Mouse (Mus musculus) limb, embryonic 13.5 days (tissue): Measurements from ENCODE around the gene Gm14226. TPM values are rescaled to one million over a fixed set of nuclear protein-coding genes. Genes with fewer than 3 reads are reported as not detected.
"Not testable (repeated sequence)": the region's sequence is repeated elsewhere in the genome, so short reads cannot be mapped to it uniquely, and the experiment has no call there.

Experiments used
- ATAC-seq: fragments of 200-750 bp; cut with Nextera tagmentation; 2 replicates; pipeline ENCODE4 v1.8.0; 2017; ENCODE audit warnings: low read depth, moderate number of reproducible peaks, moderate TSS enrichment; ENCODE audit not compliant: low FRiP score
- H3K27ac ChIP-seq: fragments of 300-500 bp; sonication (generic); 2 replicates; pipeline ENCODE4 v1.5.1; 2015; ENCODE audit warnings: inconsistent platforms, mild to moderate bottlenecking, moderate library complexity
- H3K27me3 ChIP-seq: fragments of 300-500 bp; sonication (generic); 2 replicates; pipeline ENCODE4 v1.6.1; 2015; ENCODE audit warnings: mild to moderate bottlenecking, inconsistent platforms
- H3K36me3 ChIP-seq: fragments of 300-500 bp; sonication (generic); 2 replicates; pipeline ENCODE4 v1.6.1; 2015; ENCODE audit warnings: inconsistent platforms, mild to moderate bottlenecking, moderate library complexity
- H3K4me1 ChIP-seq: fragments of 300-500 bp; sonication (generic); 2 replicates; pipeline ENCODE4 v1.6.1; 2015; ENCODE audit warnings: inconsistent platforms
- H3K4me2 ChIP-seq: fragments of 300-500 bp; sonication (generic); replicated peaks from 2 replicates; pipeline ENCODE4 v1.6.1; 2015; ENCODE audit warnings: inconsistent platforms, mild to moderate bottlenecking, moderate library complexity
- H3K4me3 ChIP-seq: fragments of 300-500 bp; sonication (generic); 2 replicates; pipeline ENCODE4 v1.5.1; 2015; ENCODE audit warnings: moderate library complexity, mild to moderate bottlenecking, inconsistent platforms
- H3K9ac ChIP-seq: fragments of 300-500 bp; sonication (generic); 2 replicates; pipeline ENCODE4 v1.6.1; 2015; ENCODE audit warnings: mild to moderate bottlenecking, inconsistent platforms
- H3K9me3 ChIP-seq: fragments of 300-500 bp; sonication (generic); 2 replicates; pipeline ENCODE4 v1.6.1; 2016; ENCODE audit warnings: inconsistent platforms
- WGBS: fragments of 180-500 bp; shearing (Covaris S2); methylation state at CpG from one replicate; pipeline ENCODE4 v1.1.7; 2015; 5-methylcytosine and 5-hydroxymethylcytosine counted together
- polyA plus RNA-seq: library from polyadenylated mRNA; unstranded; fragments of >200 nt; fragmentation: Nextera tagmentation; extraction: Ambion mirVana; gene quantifications from 2 replicates; pipeline ENCODE4 v1.2.1, GENCODE M21; 2015

Gene Gm14226
- polyA plus RNA-seq, 1 experiment from 2014 or later = 4.1 TPM

GRCm38 (mm10) chr2:155018762-155019641, 936 bp downstream of the Gm14226 start:
- H3K9ac ChIP-seq = peak overlapping the region; percentile 74
- no peaks in the 10 kb centered on the region for H3K36me3 ChIP-seq
- no peaks in the 10 kb centered on the region for H3K27me3 ChIP-seq
- ATAC-seq = peak; percentile 95
- peaks cover 7% of the 10 kb centered on the region for H3K4me1 ChIP-seq
- WGBS = under 1% methylated on average over 38 of the region's 38 CpGs
- peak overlapping the region; percentile 91 for H3K4me2 ChIP-seq
- H3K27ac ChIP-seq = peak overlapping the region; percentile 90
- H3K4me3 ChIP-seq = peak overlapping the region; percentile 47
- H3K9me3 ChIP-seq = no peaks in the 10 kb centered on the region

- Histone ChIP-seq H3K9me3 (no peaks in the 10 kb centered on the region), H3K27me3 (no peaks in the 10 kb centered on the region), H3K4me2 (peak overlapping the region; percentile 91), H3K4me1 (peaks cover 7% of the 10 kb centered on the region), H3K4me3 (peak overlapping the region; percentile 47), H3K36me3 (no peaks in the 10 kb centered on the region), H3K9ac (peak overlapping the region; percentile 74), H3K27ac (peak overlapping the region; percentile 90)
- peak; percentile 79; the same call in 1 of the 2 replicates for ATAC-seq
- WGBS = 1% methylated on average over 22 of the region's 22 CpGs
Observed at GRCm38 (mm10) chr2:155019673-155020072, 1.6 kb downstream of the Gm14226 start.

GRCm38 (mm10) chr2:155020247-155020826, 2.3 kb downstream of the Gm14226 start:
- not testable (repeated sequence) for H3K36me3 ChIP-seq, H3K9me3 ChIP-seq, ATAC-seq, H3K27ac ChIP-seq, H3K4me3 ChIP-seq, H3K27me3 ChIP-seq, H3K4me1 ChIP-seq, H3K9ac ChIP-seq
- 24% methylated on average over 20 of the region's 20 CpGs for WGBS
- peak overlapping the region; percentile 91 for H3K4me2 ChIP-seq

- no peaks in the 10 kb centered on the region for H3K27me3 ChIP-seq
- no peak for ATAC-seq
- no peaks in the 10 kb centered on the region for H3K9me3 ChIP-seq
- no peaks in the 10 kb centered on the region for H3K4me1 ChIP-seq
- no peak overlapping the region for H3K27ac ChIP-seq
- 57% methylated on average over 7 of the region's 7 CpGs for WGBS
- no peak overlapping the region for H3K9ac ChIP-seq
- H3K4me2 ChIP-seq = no peak overlapping the region
- no peaks in the 10 kb centered on the region for H3K36me3 ChIP-seq
- no peak overlapping the region for H3K4me3 ChIP-seq
Observed at GRCm38 (mm10) chr2:155030831-155031230, 12.8 kb downstream of the Gm14226 start.

- Histone ChIP-seq H3K4me3 (no peak overlapping the region), H3K36me3 (no peaks in the 10 kb centered on the region), H3K27me3 (no peaks in the 10 kb centered on the region), H3K4me1 (no peaks in the 10 kb centered on the region), H3K9ac (no peak overlapping the region), H3K4me2 (0 out of 2 replicates have a peak overlapping the region, but pooled peaks have one; percentile 4), H3K27ac (no peak overlapping the region), H3K9me3 (no peaks in the 10 kb centered on the region)
- ATAC-seq = peak; percentile 48; the same call in 1 of the 2 replicates
- WGBS = 39% methylated on average over 19 of the region's 19 CpGs
Observed at GRCm38 (mm10) chr2:155032938-155033710, 15.1 kb downstream of the Gm14226 start.

DNA sequence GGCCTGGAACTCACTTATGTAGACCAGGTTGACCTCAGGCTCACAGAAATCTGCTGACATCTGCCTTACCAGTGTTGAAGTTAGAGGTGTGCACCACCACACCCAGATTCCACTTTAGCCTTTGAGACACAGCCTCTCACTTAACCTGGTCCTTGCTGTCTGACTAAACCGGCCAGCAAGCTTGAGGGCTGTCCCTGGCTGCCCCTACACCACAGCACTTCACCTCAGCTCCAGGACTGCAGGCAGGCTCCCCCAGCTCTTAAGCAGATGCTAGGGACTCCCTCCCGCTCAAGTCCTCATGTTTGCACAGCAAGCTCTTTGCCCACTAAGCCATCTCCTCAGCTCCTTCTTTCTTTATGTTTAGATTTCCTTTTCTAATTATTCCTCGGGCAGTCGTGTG, 21.9 kb downstream of the Gm14226 start:
- Histone ChIP-seq H3K4me1 (no peaks in the 10 kb centered on the region), H3K27me3 (no peaks in the 10 kb centered on the region), H3K9ac (no peak overlapping the region), H3K4me2 (no peak overlapping the region), H3K4me3 (no peak overlapping the region), H3K27ac (no peak overlapping the region), H3K36me3 (no peaks in the 10 kb centered on the region), H3K9me3 (no peaks in the 10 kb centered on the region)
- ATAC-seq = no peak
- WGBS = 61% methylated on average over 4 of the region's 4 CpGs

DNA sequence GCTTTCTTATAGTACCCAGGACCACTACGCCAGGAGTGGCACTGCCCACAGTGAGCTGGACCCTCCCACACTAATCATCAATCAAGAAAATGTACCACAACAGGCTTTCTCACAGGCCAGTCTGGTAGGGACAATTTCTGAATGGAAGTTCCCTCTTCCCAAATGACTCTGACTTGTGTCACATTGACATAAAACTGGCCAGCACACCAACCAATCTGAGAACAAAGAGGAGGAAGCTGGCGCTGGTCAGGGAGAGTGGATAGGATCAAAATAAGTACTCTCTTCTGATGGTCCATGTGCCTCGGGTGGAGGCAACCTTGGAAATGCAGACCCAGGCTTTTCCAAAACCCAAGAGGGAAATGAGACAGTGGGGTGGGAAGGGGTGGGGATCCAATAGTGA, 26.5 kb downstream of the Gm14226 start:
- no peak overlapping the region for H3K27ac ChIP-seq
- H3K9me3 ChIP-seq = no peaks in the 10 kb centered on the region
- WGBS = 65% methylated on average over 3 of the region's 3 CpGs
- no peak overlapping the region for H3K4me3 ChIP-seq
- no peaks in the 10 kb centered on the region for H3K27me3 ChIP-seq
- H3K9ac ChIP-seq = no peak overlapping the region
- peaks cover 11% of the 10 kb centered on the region for H3K4me1 ChIP-seq
- no peak overlapping the region for H3K4me2 ChIP-seq
- no peaks in the 10 kb centered on the region for H3K36me3 ChIP-seq
- no peak for ATAC-seq

DNA sequence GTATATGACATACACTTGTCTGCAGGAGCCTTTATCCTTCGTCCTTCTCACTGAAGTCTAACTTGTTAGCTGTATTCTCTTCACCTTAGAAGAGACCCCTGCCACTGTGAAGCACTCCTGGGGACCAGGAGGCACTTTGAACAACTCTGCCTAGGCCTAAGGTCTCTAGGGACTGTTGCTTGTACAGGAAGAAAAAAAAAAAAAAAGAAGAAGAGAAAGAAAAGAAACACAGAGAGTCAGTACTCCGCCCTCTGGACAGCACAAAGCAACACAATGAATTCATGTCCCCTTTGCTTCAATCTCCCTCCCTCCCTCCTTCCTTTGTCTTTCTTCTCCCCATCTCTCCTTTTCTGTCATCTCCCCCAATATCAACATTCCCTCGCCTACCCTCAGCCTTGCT, 27.0 kb downstream of the Gm14226 start:
- no peak for ATAC-seq
- H3K4me3 ChIP-seq = no peak overlapping the region
- no peak overlapping the region for H3K9ac ChIP-seq
- H3K27me3 ChIP-seq = no peaks in the 10 kb centered on the region
- no peak overlapping the region for H3K27ac ChIP-seq
- peaks cover 13% of the 10 kb centered on the region for H3K4me1 ChIP-seq
- WGBS = 83% methylated on average over 3 of the region's 3 CpGs
- H3K4me2 ChIP-seq = no peak overlapping the region
- no peaks in the 10 kb centered on the region for H3K9me3 ChIP-seq
- no peaks in the 10 kb centered on the region for H3K36me3 ChIP-seq

DNA sequence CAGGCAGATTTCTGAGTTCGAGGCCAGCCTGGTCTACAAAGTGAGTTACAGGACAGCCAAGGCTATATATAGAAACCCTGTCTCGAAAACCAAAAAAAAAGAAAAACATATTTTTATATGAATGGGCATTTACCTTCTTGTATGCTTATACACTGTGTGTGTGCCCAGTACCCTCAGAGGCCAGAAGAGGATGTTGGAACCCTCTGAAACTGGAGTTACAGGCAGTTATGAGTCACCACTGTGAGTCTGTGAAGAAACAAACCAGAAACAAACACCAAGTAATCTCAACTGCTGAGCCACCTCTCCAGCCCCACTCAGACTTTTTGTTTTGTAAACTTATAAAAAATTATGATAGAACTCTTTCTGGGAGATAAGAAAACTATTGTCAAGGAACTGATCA, 28.7 kb downstream of the Gm14226 start:
- Histone ChIP-seq H3K36me3 (no peaks in the 10 kb centered on the region), H3K9ac (no peak overlapping the region), H3K4me3 (no peak overlapping the region), H3K27ac (no peak overlapping the region), H3K4me1 (peaks cover 24% of the 10 kb centered on the region), H3K4me2 (no peak overlapping the region), H3K9me3 (no peaks in the 10 kb centered on the region), H3K27me3 (no peaks in the 10 kb centered on the region)
- 88% methylated on average over 2 of the region's 2 CpGs for WGBS
- no peak for ATAC-seq

DNA sequence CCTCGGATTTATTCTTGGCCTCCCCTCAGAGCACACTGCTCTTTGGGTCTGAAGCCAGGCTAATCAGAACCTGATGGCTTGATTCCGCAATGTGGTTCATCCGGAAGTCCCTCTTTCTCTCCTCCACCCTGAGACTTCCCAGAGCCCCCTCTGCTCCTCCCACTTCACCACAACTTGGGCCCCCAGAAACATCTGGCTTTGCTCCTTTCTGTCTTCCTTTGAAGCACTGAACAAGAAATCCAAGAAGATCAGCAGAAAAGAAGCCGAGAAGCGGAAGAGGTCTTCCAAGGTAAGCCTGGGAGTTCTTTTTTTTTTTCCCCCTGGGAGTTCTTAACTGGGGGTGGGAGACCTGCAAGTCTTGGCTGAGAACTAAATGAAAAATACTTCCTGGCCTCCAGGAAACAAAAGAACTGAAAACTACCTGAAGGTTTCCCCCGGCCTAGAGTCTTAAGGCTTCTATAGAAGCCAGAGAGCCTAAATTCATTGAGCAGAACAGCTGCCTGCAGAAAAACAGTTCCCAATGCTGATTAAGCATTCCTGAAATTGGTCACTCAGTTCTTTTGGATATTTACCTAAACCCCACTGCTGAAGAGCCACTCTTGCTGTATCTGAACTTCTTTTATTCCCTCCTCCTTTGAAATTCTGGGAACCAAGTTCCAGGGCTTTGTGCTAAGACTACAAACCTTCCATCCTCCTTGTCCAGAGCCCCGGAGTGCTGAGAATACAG, 29.5 kb downstream of the Gm14226 start:
- Histone ChIP-seq H3K27ac (peak overlapping the region; percentile 76), H3K36me3 (no peaks in the 10 kb centered on the region), H3K4me2 (peak overlapping the region; percentile 47), H3K9me3 (no peaks in the 10 kb centered on the region), H3K9ac (peak overlapping the region; percentile 50), H3K27me3 (no peaks in the 10 kb centered on the region), H3K4me1 (peaks cover 28% of the 10 kb centered on the region), H3K4me3 (peak overlapping the region; percentile 24)
- no peak for ATAC-seq
- WGBS = 19% methylated on average over 7 of the region's 7 CpGs

DNA sequence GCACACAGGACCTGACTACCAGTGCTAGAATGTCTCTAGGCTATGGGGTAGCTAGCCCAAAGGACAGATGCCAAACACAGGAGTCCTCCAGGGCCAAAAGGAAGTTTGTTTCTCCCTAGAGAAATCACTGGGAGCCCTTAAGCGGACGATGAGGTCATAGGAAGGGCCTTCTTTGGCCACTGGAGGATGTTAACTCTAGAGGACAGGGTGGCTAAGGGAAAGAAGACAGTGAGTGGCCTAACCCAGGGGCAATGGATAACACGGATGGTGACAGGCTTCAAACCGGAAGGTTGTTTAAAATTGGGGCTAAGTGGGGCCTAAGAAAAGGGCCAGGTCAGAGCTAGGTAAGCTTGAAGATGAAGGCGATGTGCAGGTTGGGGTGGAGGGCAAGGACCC, 32.0 kb downstream of the Gm14226 start:
- peak overlapping the region; percentile 39; the same call in 1 of the 2 replicates for H3K27ac ChIP-seq
- no peaks in the 10 kb centered on the region for H3K27me3 ChIP-seq
- H3K9ac ChIP-seq = peak overlapping the region; percentile 61
- no peaks in the 10 kb centered on the region for H3K9me3 ChIP-seq
- peaks cover 28% of the 10 kb centered on the region for H3K4me1 ChIP-seq
- peak overlapping the region; percentile 85 for H3K4me2 ChIP-seq
- ATAC-seq = no peak; the same call in 1 of the 2 replicates
- peak overlapping the region; percentile 55 for H3K4me3 ChIP-seq
- 20% methylated on average over 5 of the region's 5 CpGs for WGBS
- no peaks in the 10 kb centered on the region for H3K36me3 ChIP-seq
